Mouse (Mus musculus) CD4-positive, CD25-positive, alpha-beta regulatory T cell, adult 4 months (primary cell): Measurements from ENCODE around the gene Msl1. TPM values are rescaled to one million over a fixed set of nuclear protein-coding genes. Genes with fewer than 3 reads are reported as not detected.

Experiments used
- ATAC-seq: one replicate; pipeline ENCODE4 v1.8.0; 2017
- polyA plus RNA-seq, 2 experiments: library from polyadenylated mRNA; unstranded; fragments of 100-300 nt; shearing (Covaris generic); gene quantifications; one replicate each; pipeline ENCODE4 v1.2.1; 2017

Gene Msl1
- 10 to 100 TPM; 22.3 to 24.8 TPM for polyA plus RNA-seq

DNA sequence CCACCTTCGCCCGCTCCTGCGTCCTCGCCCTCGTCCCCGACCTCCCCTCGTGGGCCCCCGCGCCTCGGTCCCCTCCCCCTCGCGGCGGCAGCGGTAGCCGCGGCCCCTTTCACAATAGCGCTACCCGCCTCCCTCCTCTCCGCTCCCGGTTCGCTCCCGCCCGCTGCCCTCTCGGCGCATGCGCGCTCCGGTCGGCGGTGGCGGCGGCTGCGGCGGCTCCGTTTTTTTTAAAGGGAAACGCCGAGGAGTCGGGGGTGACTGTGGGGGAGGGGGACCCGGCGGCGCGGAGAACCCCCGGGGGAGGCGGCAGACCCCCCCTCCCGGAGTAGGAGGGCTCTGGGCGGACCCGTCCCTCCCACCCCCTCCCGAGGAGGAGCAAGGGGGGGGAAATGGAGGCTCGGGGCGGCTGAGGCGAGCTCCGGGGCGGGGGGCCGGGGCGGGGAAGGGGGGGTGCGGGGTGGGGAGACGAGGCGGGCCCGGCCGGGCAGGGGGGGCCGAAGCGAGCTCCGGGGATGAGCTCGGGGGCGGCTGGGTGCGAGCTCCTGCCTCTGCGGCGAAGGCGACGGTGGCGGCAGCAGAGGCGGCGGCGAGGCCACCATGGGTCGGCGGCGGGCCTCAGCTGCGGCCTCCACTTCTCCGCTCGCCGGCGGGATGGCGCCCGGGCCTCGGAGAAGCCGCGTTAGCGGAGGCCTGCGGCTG is at the start of gene Msl1:
Msl1 (plus strand) TSS at position 502 of the 699 bp plus-strand sequence.
- ATAC-seq: peak; percentile 50

DNA sequence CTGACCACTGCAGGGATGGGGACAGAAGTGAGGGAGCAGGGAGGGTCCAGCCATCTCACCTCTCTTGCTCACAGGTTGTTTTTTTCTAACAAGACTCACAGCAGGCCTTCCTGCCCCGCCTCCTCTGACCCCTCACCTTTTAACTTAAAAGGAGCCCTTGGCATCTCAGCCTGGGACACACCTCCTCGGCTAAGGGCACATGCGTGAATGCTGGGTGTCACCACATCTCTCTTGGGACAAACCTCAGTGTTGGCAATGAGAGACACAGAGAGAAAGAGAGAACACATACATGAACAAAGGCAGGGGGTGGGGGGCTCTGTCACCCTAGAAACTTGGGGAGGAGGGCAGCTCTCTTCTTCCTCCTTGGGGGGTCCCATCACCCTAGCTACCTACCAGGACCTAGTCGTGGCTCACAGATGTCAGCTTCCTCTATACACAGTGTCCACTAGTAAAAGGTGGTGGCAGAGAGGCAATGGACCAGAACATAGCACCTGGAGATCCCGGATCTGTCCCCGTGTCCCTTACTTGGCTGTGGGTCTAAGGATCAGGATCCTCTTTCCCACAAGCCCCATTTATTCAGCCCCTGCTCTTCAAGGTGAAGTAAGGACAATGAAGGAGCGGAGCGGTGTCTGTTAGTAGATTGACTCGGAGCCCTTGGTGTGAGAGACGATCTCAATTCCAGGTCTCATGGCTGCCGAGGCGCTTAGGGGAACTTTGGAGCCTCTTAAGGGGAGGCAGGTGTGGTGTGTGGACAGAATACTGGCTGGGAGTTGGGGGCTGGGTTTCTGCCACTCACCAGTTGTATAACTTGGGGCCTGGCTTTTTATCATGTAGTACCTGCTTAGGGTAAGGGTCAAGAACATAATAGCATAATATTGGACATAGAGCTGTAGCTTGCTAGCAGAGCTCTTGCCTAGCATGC is 49.1 kb upstream of the Msl1 start:
- no peak for ATAC-seq

DNA sequence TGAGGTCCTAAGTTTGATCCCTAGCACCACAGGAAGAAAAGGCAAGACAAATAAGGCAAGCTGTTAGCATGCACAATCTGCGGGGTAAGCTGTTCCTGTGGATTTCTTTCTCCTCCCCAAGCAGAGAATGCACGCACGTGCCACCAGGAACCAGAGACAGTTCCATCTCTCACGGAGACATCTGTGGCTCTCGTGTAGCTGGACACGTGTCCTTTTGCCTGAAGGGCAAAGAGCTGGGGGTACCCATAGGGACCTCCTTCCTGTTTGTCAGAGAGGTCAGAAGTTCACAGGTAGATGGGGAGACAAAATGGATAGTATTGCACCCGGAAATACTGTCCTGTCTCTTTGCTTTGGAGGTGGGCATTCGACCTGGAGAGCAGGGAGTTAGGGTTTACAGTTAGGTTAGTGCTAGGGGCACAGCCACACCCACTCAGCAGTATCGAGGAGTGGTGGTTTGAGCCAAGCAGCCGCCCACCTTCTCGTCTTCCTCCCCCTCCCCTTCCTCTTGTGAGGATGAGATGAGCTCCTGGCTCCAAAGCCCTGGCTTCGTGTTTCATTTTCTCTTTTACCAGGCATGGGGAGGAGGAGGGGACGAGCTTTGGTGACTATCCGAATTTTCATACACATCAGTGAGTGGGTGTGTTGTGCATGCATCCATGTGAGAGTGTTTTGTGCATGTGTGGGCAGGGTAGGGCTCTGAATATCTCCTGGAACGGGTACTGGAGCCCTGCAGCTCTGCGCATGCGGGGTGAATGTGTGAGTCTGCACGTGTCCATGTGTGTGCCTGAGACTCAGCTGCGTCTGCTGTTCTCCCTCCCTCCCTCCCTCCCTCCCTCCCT is 48.2 kb upstream of the Msl1 start:
- peak; percentile 72 for ATAC-seq

DNA sequence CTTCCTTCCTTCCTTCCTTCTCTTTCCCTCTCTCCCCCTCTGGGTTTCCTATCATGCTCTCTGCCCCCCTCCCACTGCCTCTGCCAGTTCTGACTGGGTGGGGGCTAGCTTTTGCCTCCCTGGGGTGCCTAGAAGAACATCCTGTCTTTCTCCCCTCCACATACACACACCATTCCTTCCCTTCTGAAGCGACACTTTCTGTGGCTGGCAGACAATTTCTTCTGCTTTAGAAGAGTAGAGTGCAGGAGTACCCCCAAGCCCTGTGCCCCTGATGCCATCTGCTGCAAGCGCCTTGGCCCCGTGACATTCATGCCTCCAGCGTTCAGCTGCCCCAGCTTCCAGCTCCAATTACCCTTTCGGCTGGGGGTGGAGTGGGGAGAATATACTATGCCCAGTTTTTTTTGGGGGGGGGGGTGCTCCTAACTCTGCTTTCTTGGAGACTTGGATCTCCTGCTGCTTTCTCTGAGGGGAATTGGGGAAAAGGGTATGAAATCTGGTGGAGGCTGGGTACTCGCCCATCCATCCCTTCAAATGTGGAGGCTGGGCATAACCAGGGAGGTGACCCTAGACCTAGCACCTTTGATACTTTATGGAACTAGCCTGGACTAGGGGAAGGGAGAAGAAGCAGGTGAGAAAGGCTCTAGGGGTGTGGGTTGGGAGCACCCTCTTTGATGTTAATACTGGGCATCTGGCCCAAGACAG is 47.4 kb upstream of the Msl1 start:
- peak; percentile 52 for ATAC-seq

DNA sequence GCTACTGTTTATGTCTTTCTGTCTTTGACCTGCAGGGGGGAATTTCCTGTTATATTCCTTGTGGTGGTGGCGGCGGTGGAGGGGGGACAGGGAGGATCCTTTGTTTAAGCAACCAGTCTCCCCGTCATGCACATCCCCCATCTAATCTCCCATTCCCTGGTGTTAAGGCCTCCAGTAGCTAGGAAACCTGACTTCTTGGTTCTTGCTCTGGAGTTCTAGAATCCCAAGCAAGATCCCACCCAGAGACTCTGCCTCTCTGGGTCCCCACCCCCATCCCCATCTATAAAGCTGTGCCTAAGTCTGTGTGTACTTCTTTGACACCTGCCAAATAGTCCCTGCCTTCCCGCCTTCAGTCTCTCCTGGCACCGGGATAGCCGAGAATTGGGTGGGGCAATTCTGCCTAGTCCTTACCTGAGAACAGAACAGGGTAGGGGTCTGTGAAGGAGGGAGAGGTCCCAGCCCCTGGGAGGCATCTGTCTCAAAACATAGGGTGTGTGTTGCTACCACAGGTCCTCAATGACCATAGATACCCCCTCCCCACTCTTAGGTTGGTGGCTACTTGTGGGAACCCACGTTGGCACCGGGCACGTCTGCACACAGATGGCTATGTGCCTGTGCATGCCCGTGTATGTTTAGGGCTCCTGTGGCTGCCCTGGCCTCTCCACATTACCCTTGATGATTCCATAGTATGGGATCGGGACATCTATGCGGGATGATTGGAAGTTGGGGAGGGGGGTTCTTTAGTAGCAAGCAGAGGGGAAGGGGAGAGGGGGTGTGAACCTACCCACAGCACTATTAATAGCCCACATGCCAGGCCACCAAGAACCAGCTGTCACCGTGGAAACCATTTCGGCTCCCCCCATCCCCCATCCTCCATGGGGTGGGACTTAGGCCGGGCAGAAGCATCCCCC is 46.6 kb upstream of the Msl1 start:
- ATAC-seq: no peak

DNA sequence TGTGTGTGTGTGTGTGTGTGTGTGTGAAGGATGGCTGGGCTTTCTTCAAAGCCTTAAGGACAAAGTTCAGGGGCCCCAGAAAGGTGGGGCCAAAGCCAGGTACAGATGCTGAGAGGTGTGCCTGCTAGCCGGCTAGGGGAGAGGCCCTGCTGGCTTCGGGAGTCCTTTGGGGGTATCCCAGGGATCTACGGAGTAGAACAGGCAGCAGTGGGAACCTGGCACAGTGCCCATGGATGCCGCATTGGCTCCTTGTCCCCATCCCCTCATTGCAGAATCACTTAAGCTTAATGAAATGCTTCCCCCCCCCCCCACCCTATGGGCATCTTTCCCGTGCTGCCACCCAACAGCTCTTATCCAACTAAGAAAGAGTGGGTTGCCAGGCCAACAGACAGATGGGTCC is 45.6 kb upstream of the Msl1 start:
- ATAC-seq: no peak

DNA sequence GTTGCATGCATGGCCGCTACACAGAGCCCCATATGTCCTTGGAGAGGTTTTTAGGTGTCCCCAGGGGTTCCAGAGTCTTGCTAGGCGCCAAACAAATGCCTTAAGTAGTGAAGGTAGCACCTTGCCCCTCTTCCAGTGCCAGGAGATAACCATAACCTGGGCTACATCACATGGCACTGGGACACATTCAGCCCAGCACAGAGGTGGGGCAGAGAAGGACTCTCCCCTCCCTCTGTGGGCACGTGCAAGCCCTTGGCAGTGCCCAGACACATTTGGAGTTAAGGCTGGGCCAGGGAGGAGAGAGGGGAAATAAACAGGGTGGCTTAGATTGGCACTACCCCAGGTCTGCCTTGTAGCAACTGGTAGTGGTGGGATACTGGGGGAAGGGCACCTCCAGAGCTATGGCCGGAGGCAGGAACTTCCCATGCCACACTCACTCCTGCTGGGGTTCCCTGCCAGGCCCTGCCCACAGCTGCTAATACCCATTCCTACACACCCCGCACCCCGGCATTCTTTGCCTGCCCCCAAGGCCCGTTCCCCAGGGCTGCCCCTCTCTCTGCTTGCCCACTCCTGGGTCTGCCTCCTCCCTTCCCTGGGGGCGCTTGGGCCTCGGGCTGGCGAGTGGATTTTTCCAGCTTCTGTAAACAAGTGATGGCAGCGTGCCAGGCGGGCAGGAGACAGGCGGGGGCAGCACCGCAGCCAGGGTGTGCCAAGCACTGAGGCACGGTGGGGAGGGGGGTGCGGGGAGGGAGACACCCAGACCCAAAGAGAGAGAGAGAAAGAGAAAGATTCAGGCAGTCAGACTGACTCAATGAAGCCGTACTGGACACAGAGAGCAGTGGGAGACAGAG is 44.7 kb upstream of the Msl1 start:
- ATAC-seq: no peak

DNA sequence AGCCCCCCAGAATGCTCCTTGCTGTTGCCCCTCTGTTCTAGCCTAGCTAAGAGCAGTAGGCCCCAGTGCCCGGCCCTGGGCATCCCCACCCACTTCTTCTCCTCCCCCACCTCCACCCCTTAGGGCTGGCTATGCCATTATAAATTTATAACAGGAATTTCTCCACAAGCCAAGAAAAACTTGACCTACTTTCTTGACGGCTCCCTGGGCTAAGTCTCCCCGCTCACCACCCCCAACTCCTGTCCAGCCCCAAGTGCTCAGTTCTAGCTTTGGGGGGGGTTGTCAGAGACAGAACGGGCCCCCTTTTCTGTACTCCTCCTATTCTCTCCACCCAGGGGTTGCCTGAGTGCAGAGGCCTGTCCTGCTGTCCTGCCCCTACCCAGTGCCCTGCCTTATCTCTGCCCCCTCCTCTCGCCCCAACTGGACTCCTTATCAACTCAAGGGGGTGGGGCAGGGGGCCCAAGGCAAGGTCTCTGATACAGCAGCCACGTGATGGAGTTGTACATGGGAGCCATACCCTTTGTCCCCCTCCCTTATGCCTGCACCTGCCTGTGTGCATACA is 44.0 kb upstream of the Msl1 start:
- no peak for ATAC-seq

DNA sequence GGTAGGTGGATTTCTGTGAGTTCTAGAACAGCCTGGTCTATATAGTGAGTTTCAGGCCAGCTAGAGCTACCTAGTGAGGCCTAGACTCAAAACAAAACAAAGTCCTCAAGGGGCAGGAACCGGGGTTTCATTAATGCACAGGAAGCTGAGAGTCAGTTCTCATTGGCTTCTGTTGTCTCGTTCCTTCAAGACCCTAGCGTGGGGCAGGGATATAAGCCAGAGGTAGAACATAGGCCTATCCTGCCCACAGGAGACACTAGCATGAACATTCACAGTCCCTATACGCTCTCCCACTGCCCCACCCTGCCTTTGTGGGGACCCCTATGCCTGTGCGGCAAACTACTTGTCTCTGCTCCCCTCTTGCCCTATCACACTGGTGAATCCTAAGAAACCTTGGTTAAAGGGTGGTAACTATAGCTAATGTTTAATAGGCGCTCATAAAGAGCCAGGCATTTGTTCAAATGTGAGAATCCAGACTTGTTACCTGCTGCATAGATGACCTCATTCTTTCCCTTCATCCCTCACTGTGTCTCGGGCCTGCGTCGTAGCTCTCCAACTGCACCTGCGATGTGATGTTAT is 42.7 kb upstream of the Msl1 start:
- no peak for ATAC-seq

DNA sequence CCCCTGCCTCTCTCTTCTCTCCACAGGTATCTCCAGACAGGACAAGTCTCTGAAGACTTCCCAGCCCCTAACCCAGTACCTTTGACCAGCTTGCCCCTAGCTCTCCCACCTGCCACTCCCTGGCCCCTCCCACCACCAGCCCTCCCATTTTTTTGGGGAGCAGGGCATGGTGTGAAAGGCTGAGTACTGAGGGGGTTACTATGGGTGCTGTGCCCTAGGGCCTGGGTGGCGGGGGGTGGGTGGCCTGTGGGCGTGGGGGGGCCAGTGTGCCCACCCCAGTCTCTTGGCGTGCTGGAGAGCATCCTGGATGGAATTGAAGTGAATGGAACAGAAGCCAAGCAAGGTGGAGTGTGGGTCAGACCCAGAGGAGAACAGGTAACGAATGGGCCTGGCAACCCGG is 42.1 kb upstream of the Msl1 start:
- ATAC-seq: no peak

DNA sequence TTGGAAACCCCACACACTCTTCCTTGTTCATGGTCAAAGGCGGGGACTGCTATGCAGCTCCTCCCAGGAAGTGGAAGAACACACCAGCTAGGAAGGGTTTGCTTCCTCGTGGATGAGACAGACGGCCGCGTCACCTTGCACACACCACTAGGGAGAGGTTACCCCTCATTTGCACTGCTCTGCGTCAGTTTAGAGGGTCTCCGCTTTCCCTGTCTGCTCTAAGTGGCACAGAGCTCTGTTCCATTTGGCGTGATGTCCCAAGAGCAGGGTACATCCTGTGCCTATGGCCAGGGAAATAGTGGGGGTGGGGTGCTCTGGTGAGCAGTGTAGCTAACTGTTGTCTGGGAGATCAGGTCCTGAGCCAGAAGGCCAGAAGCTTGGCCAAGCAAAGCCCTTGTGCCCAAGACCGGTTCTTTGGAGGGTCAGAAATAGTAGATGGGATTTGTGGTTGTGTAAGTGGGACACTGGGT is 41.1 kb upstream of the Msl1 start:
- ATAC-seq: no peak

DNA sequence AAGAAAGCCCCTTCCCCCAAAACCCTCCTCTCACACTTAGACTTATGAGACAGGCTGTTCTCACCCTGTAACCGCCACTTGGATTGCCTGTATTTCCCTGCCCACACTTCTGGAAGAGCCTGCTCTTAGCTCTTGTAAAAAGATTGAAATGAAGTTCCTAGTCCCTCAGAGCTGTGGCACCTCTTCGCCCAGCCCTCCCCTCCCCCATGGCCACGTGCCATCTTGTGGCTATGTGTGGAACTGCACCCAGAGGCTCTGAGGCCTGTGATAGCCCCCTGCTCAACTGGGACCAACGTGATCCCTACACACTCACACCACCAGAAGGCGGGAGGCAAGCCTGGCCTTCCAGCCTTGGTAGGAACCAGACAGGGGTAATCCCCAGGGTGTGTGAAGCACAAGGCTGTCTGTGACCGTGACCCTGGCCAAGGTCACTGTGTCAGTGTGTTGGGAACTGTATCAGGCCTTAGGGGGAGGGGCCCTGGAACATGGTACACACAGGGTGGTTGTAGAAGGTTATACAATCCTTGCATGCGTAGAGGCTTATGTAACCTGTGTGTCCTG is 40.6 kb upstream of the Msl1 start:
- peak; percentile 60 for ATAC-seq

DNA sequence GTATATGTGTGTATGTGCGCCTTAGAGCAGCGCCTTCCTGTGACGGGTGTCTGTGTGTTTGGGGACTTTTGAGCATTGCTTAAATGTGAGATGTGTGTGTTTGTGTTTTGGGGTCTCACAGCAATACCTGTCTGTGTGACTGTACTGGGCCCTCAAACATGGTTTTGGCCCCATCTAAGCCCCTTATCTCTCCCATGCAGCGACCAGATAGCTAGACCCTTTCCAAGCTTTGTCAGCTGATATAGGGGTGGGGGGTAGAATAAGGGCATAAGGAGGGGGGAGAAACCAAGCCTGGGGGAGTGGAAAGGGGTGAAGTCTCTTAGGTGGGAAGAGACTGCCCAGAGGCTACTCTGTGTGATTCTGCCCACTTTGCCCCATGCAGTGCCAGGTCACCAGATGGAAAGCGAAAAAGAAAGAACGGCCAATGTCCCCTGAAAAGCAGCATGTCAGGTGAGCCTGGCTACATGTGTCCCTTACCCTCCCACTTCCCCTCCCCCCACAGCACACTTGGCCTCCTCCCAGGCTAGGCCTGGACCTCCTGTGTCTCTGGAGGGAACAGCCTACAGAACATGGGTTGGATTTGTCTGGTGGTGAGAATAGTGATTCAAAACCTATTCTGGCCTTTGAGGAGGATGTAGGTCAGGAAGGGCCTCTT is 39.5 kb upstream of the Msl1 start:
- ATAC-seq: no peak

DNA sequence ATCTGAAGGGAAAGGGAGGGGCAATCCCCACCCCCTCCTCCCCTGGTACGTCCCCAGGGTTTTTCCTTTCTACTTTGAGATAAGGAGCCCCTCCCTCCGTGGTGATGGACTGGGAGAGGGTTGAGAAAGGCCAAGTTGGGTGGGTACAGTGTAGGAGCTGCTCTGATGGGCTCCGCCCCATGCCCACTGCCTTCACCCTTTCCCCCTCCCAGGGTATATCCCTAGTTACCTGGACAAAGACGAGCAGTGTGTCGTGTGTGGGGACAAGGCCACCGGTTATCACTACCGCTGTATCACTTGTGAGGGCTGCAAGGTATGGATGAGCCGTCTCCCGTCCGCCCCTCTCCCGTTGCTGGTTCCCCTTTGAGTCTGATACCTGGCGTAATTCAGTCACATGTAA is 38.6 kb upstream of the Msl1 start:
- ATAC-seq: no peak

DNA sequence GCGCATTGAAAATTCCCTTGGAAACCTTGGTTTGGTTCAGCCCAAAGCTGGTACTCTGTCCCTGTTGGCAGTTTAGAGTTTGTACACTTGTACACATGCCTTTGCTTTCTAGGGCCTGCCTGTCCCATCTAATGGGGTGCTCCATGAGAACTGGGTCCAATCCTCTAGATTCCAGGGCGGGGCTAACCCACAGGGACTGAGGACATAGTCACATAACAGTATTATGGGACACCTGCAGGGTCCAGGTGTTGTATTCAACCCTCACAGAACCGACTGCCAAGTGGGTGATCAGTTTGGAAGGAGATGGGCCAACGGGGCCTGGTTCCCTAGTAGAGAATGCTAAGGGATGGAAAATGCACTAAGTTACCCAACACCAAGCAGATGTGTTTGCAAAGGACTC is 33.4 kb upstream of the Msl1 start:
- no peak for ATAC-seq

DNA sequence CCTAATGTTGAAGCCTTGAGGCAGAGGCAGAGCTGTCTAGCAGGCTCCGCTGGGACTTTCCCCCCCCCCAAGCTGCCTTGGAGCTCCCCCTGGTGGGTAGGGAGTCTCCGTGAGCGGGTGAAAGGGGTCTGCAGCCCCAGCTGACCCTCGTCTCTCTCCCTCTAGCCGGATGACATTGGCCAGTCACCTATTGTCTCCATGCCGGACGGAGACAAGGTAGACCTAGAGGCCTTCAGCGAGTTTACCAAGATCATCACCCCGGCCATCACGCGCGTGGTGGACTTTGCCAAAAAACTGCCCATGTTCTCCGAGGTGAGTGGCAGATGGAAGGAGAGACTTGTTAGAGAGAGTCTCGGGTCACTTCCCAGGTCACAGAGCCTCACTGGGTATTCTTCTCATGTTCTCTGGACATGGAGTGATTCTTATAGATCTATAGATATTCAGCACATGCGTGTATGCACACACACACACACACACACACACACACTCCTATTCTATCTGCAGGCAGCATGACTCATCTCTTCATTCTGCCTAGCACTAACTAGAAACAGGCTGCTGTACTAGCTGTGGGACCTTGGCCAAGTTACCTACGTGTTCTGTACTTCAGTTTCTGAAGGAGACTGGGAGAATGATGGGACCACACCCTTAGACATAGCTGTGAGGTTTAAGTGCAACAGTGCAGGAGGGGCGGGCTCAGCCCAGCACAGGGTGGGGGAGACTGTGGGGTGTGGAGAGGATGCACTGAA is 32.4 kb upstream of the Msl1 start:
- no peak for ATAC-seq

DNA sequence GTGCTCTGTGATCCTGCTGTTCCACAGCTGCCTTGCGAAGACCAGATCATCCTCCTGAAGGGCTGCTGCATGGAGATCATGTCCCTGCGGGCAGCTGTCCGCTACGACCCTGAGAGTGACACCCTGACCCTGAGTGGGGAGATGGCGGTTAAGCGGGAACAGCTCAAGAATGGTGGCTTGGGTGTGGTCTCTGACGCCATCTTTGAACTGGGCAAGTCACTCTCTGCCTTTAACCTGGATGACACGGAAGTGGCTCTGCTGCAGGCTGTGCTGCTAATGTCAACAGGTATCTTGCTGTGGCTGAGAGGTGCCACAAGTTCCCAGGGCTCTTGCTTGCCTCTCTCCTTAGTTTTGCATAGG is 31.8 kb upstream of the Msl1 start:
- no peak for ATAC-seq

DNA sequence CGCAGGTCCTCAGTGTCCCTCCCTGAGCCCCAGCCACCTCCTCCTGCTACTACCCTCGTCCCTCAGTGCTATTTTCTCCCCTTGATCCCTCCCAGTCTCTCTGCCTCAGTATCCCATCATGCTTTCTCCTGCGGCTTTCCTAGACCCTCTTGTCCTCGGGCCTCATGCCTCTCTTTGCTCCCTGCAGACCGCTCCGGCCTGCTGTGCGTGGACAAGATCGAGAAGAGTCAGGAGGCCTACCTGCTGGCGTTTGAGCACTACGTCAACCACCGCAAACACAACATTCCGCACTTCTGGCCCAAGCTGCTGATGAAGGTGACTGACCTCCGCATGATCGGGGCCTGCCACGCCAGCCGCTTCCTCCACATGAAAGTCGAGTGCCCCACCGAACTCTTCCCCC is 31.2 kb upstream of the Msl1 start:
- ATAC-seq: no peak
